Mouse (Mus musculus): ENCODE measurements around the gene Mttp.

Mttp gene

DNA sequence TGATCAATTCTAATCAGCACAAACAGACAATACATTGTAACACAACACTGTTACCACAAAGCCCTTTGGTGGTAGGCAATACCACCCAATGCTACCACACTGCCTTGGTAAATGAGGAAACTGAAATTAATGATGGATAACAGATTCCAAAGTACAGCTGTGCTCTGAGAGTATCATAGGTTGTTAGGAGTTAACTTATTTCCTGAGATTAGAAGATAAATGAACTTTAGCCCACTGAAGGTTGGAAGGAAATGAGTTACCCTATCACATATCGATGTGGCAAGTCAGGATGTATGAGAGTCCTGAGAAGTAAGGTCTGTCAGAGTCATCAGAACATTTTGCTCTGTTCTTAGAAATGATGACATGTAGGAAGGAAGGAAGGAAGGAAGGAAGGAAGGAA lies 10.2 kb downstream of the Mttp start:
- no peak for DNase-seq (ENCODE audit: low read depth)

DNA sequence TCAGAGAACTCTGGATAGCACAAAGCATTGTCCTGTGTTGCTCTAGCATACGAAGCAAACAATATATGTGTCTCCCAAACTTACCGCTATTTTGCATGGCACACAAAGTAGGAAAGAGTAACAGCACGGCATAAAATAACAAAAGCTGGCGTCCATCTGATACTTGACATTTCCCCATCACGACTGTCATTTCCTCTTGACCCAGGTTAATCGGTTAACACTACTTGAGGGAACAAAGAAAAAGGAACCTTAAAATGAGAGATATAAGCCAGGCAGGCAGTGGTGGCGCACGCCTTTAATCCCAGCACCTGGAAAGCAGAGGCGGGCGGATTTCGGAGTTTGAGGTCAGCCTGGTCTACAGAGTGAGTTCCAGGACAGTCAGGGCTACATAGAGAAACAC lies 10.9 kb downstream of the Mttp start:
- DNase-seq (ENCODE audit: low read depth), result no peak

- DNase-seq (ENCODE audit: low read depth), result no peak
Measured at GRCm38 (mm10) chr3:138133463-138133862, 11.3 kb downstream of the Mttp start.

GRCm38 (mm10) chr3:138131168-138131567 lies 13.6 kb downstream of the Mttp start:
- DNase-seq (ENCODE audit: low read depth), result no peak

DNA sequence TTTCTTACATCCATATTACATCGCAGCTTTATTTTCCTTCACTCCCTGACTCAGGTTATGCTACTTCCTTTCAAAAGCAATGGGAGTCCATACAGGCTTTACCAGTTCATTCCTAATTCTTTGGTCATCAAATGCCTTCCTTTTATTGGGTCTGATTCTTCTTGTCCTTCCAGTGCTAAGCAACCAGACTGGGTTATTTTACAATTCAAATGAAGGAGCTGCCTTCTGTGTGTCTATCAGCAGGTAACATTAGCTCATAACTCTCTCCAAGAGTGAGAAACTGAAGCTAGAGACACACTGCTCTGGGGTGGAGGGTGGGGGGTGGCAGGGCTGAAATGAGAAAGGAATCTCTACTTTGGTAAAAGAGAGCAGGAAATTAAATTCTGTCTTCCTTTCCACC lies 14.1 kb downstream of the Mttp start:
- no peak for DNase-seq (ENCODE audit: low read depth)

- DNase-seq (ENCODE audit: low read depth), result no peak
Measured at GRCm38 (mm10) chr3:138129110-138129509, 15.7 kb downstream of the Mttp start.

- DNase-seq (ENCODE audit: low read depth), result no peak
Measured at GRCm38 (mm10) chr3:138123842-138124241, 20.9 kb downstream of the Mttp start.

DNA sequence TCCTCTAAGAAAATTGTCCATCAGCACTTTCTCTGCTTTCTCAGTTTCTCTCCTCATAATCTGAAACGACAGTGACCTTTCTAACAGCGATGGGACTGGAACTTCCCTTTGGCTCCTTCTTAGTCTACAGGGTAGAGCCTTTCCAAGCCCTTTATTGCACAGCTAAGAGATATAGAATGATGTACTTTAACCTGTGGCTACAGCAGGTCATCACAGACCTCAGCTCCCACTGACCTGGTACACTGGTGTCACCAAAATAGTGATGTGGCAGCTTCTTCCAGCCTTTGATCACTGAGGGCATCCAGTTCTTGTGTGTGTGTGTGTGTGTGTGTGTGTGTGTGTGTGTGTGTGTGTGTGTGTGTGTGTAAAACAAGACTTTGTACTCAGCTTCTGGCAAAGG lies 23.3 kb downstream of the Mttp start:
- DNase-seq (ENCODE audit: low read depth), result no peak

- DNase-seq (ENCODE audit: low read depth), result no peak
Measured at GRCm38 (mm10) chr3:138119444-138120105, 25.2 kb downstream of the Mttp start.

- no peak for DNase-seq (ENCODE audit: low read depth)
Measured at GRCm38 (mm10) chr3:138118831-138119230, 25.9 kb downstream of the Mttp start.

DNA sequence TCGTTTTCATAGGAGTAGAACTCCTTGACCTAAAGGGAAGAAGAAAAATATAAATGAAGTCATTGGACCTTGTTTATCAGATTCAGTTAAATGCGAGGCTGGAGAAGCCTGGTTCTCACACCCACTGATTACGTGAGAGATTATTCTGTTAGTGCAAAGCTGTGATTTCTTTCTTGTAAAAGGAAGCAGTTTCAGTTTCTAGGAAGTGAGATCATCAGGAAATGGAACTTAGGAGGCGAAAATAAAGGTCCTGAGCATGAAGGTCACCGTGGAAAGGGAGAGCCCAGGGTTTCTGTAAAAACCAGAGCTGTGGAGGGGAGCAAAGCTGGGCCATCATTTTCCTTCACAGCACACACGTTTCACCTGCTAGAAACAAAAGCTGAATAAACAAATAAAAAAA lies 26.4 kb downstream of the Mttp start:
- DNase-seq (ENCODE audit: low read depth), result no peak

- no peak for DNase-seq (ENCODE audit: low read depth)
Measured at GRCm38 (mm10) chr3:138116871-138117270, 27.9 kb downstream of the Mttp start.

- DNase-seq (ENCODE audit: low read depth), result no peak
Measured at GRCm38 (mm10) chr3:138114106-138114505, 30.7 kb downstream of the Mttp start.

DNA sequence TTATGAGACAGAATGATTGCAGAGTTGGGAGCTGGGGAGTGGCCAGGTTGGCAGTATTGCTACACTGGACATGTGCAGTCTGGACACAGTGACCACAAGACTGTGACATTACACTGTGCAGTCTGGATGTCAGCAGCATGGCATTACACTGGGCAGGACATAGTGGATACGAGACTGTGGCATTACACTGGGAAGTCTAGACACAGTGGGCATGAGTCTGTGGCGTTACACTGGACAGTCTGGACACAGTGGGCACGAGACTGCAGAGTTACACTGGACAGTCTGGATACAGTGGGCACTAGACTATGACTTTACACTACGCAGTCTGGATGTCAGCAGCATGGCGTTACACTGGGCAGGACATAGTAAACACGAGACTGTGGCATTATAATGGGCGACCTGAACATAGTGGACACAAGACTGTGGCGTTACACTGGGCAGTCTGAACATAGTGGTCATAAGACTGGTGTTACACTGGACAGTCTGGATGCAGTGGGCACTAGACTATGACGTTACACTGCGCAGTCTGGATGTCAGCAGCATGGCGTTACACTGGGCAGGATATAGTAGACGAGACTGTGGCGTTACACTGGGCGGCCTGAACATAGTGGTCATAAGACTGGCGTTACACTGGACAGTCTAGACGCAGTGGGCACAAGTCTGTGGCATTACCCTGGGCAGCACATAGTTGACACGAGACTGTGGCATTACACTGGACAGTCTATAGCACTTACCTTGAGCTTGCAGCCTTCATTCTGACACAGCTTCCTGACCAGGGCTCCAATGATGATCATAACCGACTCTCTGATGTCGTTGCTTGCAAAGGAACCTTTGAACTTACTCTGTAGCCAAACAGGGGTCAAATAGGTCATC lies 33.6 kb downstream of the Mttp start:
- DNase-seq (ENCODE audit: low read depth), result no peak

DNA sequence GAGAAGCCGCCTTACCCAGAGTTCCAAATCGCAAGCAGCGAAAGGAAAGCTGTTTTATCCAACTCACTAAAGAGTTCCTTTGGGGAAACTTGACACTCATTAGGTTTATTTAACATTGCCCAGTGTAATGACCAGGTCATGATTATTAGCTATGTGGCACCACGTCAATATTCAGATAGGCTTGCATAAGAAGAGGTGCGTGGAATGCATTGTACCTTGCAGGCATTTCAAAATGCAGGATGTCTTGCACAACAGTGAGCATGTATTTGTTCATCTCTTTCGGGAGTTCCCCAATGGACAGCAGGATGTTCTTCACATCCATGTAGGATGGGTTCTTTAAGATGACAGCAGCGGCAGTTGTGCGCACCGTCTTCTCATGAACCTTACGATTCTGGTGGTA lies 37.9 kb downstream of the Mttp start:
- DNase-seq (ENCODE audit: low read depth), result no peak

GRCm38 (mm10) chr3:138105056-138105455 lies 39.7 kb downstream of the Mttp start:
- no peak for DNase-seq (ENCODE audit: low read depth)

- no peak for DNase-seq (ENCODE audit: low read depth)
Measured at GRCm38 (mm10) chr3:138103690-138104089, 41.1 kb downstream of the Mttp start.

DNA sequence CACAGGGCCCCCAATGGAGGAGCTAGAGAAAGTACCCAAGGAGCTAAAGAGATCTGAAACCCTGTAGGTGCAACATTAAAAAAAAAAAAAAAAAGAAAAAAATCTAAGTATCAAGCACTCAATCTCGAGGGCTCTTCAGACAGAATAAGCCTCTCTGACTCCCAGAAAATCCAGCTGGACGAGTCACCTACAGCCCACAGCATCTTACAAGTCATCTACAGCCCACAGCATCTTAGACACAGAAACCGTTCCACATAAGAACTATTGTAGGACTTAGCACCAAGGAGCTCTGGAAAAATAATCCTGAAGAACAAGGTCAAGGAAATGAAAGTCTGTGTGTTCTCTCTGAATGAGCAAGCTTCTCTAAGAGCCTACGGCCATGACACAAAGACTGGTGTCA lies 42.8 kb downstream of the Mttp start:
- DNase-seq (ENCODE audit: low read depth), result no peak

- no peak for DNase-seq (ENCODE audit: low read depth)
Measured at GRCm38 (mm10) chr3:138097718-138098117, 47.0 kb downstream of the Mttp start.

- no peak for DNase-seq (ENCODE audit: low read depth)
Measured at GRCm38 (mm10) chr3:138096263-138097028, 48.3 kb downstream of the Mttp start.

GRCm38 (mm10) chr3:138095718-138096117 lies 49.0 kb downstream of the Mttp start:
- DNase-seq (ENCODE audit: low read depth), result no peak

GRCm38 (mm10) chr3:138095301-138095700 lies 49.5 kb downstream of the Mttp start:
- DNase-seq (ENCODE audit: low read depth), result no peak

DNA sequence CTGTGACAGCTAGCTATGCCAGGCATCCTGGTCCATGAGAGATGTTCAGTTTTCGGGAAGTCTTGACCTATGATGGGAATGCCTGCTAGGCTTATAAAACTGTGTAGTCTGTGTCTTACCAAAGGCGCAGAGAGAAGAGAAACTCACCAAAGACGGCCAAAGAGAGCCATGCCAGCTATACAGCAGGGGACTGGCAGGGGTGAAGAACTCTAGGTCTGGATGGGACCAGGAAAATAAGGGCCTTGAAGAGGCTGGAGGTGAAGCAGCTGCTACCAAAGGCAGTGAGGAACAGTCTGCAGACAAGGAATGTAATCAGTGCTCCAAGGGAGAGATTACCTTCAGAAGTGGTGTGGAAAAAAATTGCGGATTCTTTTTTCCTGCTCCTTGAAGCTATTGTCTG lies 60.9 kb downstream of the Mttp start:
- DNase-seq (ENCODE audit: low read depth), result no peak

Measured in c-Kit-positive CD71-positive TER-119-negative erythroid progenitor cells, embryonic 14.5 days (primary cell).